Mouse (Mus musculus) lung, embryonic 14.5 days (tissue): Measurements from ENCODE around the gene Gm20388. TPM values are rescaled to one million over a fixed set of nuclear protein-coding genes. Genes with fewer than 3 reads are reported as not detected.

Source experiments
- ATAC-seq: fragments of 200-750 bp; cut with Nextera tagmentation; 2 replicates; pipeline ENCODE4 v1.8.0; 2017; ENCODE audit warnings: mild to moderate bottlenecking, moderate TSS enrichment, moderate library complexity; ENCODE audit not compliant: insufficient read depth
- DNase-seq: peaks from one replicate; pipeline ENCODE4 v3.0.0-alpha.2; 2015
- H3K27ac ChIP-seq: fragments of 300-500 bp; sonication (generic); 2 replicates; pipeline ENCODE4 v1.5.1; 2014; ENCODE audit warnings: low read depth, mild to moderate bottlenecking, moderate library complexity
- H3K27me3 ChIP-seq: fragments of 300-500 bp; sonication (generic); 2 replicates; pipeline ENCODE4 v1.6.1; 2014; ENCODE audit warnings: low read length, control low read depth; ENCODE audit not compliant: insufficient read depth
- H3K36me3 ChIP-seq: fragments of 300-500 bp; sonication (generic); 2 replicates; pipeline ENCODE4 v1.6.1; 2014; ENCODE audit warnings: control low read depth; ENCODE audit not compliant: insufficient read depth
- H3K4me1 ChIP-seq: fragments of 300-500 bp; sonication (generic); 2 replicates; pipeline ENCODE4 v1.6.1; 2014; ENCODE audit warnings: antibody characterized with exemption, control low read depth; ENCODE audit not compliant: insufficient read depth
- H3K4me2 ChIP-seq: fragments of 300-500 bp; sonication (generic); 2 replicates; pipeline ENCODE4 v1.6.1; 2014; ENCODE audit warnings: mild to moderate bottlenecking
- H3K4me3 ChIP-seq: fragments of 300-500 bp; sonication (generic); 2 replicates; pipeline ENCODE4 v1.5.1; 2014; ENCODE audit warnings: low read depth, low read length
- H3K9ac ChIP-seq: fragments of 300-500 bp; sonication (generic); 2 replicates; pipeline ENCODE4 v1.6.1; 2014
- H3K9me3 ChIP-seq: fragments of 300-500 bp; sonication (generic); 2 replicates; pipeline ENCODE4 v1.6.1; 2016; ENCODE audit warnings: low read depth, low read length, control low read depth
- CTCF ChIP-seq: IDR thresholded peaks from 2 replicates; pipeline ENCODE4 v1.5.1; 2016; ENCODE audit warnings: antibody characterized with exemption, low read depth
- WGBS: fragments of 180-500 bp; shearing (Covaris S2); extraction: QIAGEN DNeasy Blood & Tissue Kit; methylation state at CpG from one replicate; pipeline ENCODE4 v1.1.7; 2014; 5-methylcytosine and 5-hydroxymethylcytosine counted together
- polyA plus RNA-seq: library from polyadenylated mRNA; unstranded; fragments of >200 nt; fragmentation: Nextera tagmentation; extraction: Ambion mirVana; gene quantifications from 2 replicates; pipeline ENCODE4 v1.2.1, GENCODE M21; 2014

The Gm20388 gene
- polyA plus RNA-seq, 1 experiment from 2014 or later: not detected

- DNase-seq: peak; percentile 31
- no peaks in the 10 kb centered on the region for H3K27me3 ChIP-seq
- 0 out of 2 replicates have a peak, but pooled peaks cover 4% of the 10 kb centered on the region for H3K4me1 ChIP-seq
- ATAC-seq: 0 out of 2 replicates have a peak, but pooled peaks have one; percentile 7
- H3K27ac ChIP-seq: peak overlapping the region; percentile 25; the same call in 1 of the 2 replicates
- H3K4me3 ChIP-seq: no peak overlapping the region
- no peaks in the 10 kb centered on the region for H3K9me3 ChIP-seq
- 48% methylated on average over 20 of the region's 20 CpGs for WGBS
- no peak overlapping the region for H3K9ac ChIP-seq
- no peak overlapping the region for H3K4me2 ChIP-seq
- no peaks in the 10 kb centered on the region for H3K36me3 ChIP-seq
- no peak for TF ChIP-seq CTCF
These were observed 1567.4 kb downstream of the Gm20388 start for GRCm38 (mm10) chr8:121477851-121478547.

DNA sequence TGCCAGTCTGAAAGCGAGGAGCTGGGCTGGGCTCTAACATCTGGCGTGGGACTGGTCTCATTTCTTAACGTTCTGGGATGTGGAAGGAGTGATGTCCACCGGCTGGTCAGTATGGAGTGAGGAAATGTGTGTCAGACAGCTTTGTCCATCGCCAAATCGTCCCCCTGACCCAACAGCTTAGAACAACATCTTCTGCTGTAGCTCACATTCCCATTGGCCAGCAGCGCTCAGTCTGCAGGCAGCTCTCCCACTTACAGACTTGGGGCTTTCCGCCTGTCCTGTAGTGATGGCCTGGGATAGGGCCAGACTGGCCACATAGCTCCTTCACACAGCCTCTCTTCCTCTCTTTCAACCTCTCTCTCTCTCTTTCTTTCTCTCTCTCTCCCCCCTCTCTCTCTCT, 1568.5 kb downstream of the Gm20388 start:
- no peak for TF ChIP-seq CTCF
- ATAC-seq (no peak), DNase-seq (peak; percentile 26)
- WGBS: 67% methylated on average over 8 of the region's 8 CpGs
- H3K27ac ChIP-seq: no peak overlapping the region
- H3K9ac ChIP-seq: no peak overlapping the region
- H3K4me2 ChIP-seq: no peak overlapping the region
- H3K4me1 ChIP-seq: 0 out of 2 replicates have a peak, but pooled peaks cover 4% of the 10 kb centered on the region
- H3K4me3 ChIP-seq: no peak overlapping the region
- no peaks in the 10 kb centered on the region for H3K27me3 ChIP-seq
- H3K36me3 ChIP-seq: no peaks in the 10 kb centered on the region
- no peaks in the 10 kb centered on the region for H3K9me3 ChIP-seq

- no peaks in the 10 kb centered on the region for H3K36me3 ChIP-seq
- 0 out of 2 replicates have a peak overlapping the region, but pooled peaks have one; percentile 0 for H3K4me2 ChIP-seq
- WGBS: 40% methylated on average over 26 of the region's 26 CpGs
- no peaks in the 10 kb centered on the region for H3K9me3 ChIP-seq
- H3K27ac ChIP-seq: 0 out of 2 replicates have a peak overlapping the region, but pooled peaks have one; percentile 7
- TF ChIP-seq CTCF: no peak
- ATAC-seq: peak; percentile 43; the same call in 1 of the 2 replicates
- H3K27me3 ChIP-seq: no peaks in the 10 kb centered on the region
- H3K4me1 ChIP-seq: 0 out of 2 replicates have a peak, but pooled peaks cover 4% of the 10 kb centered on the region
- no peak overlapping the region for H3K9ac ChIP-seq
- no peak overlapping the region for H3K4me3 ChIP-seq
- DNase-seq: peak; percentile 70
These were observed 1569.9 kb downstream of the Gm20388 start for GRCm38 (mm10) chr8:121480411-121481031.

DNA sequence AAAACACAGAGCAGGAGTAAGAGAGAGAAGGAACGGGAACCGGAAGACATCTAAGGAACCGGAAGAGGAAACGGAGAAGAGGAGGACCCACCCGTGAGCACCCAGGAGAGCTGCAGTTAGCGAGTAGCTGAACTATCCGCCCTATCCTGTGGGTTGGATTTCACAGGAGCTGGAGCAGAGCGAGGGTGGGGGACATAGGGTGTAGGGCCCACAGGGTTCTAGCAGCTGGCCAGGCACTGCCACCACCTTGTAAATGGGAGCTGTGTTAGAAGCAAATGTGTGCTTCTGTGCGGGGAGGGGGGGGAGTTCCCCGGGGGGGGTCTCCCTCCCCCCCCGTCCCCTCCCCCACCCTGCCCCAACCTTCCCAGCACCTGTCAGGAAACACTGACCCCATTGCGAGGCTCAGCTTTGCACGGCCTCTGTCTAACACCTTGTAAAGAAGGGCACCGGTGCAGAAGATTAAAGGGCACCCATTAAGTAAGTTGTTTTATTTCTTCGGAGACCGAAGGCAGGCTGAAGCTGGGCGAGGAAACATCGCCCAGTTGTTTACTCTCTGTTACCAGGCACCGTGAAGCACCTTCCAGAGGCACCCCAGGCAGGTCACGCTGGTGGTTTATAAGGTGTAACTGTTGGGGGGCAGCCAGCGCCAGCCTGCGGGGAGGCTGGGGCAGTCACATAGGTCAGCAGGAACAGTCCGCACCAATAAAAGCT, 1573.6 kb downstream of the Gm20388 start:
- Histone ChIP-seq H3K27ac (no peak overlapping the region), H3K4me2 (no peak overlapping the region), H3K4me3 (no peak overlapping the region), H3K36me3 (no peaks in the 10 kb centered on the region), H3K9me3 (no peaks in the 10 kb centered on the region), H3K27me3 (no peaks in the 10 kb centered on the region), H3K4me1 (no peaks in the 10 kb centered on the region), H3K9ac (no peak overlapping the region)
- WGBS: 46% methylated on average over 23 of the region's 23 CpGs
- no peak for TF ChIP-seq CTCF
- ATAC-seq (no peak), DNase-seq (no peak)

DNA sequence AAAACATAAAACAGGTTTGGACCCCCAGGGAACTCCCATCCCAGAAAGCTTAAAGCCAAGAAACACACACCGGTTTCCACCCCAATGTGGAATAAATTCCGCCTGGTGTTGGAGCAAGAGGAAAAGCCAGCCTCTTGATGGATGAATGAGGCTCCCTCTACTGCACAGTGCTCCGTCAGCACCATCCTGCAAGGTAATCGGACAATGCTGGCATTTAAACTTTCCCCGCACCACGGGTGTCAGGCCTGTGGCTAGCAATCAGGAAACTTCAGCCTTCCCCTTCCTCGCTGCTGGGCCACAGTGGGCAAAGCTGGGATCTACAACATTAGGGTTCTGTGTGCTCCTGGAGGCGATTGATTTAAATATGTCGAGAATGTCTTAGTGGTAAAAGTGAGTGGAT, 1581.0 kb downstream of the Gm20388 start:
- H3K4me2 ChIP-seq: no peak overlapping the region
- TF ChIP-seq CTCF: 0 out of 2 replicates have a peak, but pooled peaks have one; percentile 4
- no peaks in the 10 kb centered on the region for H3K4me1 ChIP-seq
- 38% methylated on average over 9 of the region's 9 CpGs for WGBS
- H3K9ac ChIP-seq: no peak overlapping the region
- no peaks in the 10 kb centered on the region for H3K36me3 ChIP-seq
- no peak for DNase-seq
- H3K27me3 ChIP-seq: no peaks in the 10 kb centered on the region
- no peaks in the 10 kb centered on the region for H3K9me3 ChIP-seq
- H3K4me3 ChIP-seq: no peak overlapping the region
- H3K27ac ChIP-seq: no peak overlapping the region
- no peak for ATAC-seq

DNA sequence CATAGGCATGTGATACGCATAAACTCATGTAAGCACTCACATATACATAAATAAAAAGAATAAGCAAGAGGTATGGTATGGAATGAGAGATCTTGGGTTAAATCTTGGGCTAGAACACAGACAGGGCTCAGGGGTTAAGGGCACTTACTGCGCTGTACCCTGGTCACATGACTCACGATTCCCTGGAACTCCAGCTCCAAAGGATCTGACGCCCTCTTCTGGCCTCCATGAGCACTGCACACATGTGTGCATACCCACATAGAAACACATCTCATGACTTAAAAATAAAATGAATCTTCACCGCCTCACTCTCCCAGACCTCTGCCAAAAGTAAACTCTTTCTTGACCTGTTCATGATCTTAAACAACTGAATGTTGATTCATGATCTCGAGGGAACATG, 1587.0 kb downstream of the Gm20388 start:
- WGBS: 81% methylated on average over 6 of the region's 6 CpGs
- Histone ChIP-seq H3K36me3 (no peaks in the 10 kb centered on the region), H3K27me3 (0 out of 2 replicates have a peak, but pooled peaks cover 5% of the 10 kb centered on the region), H3K4me1 (no peaks in the 10 kb centered on the region), H3K9me3 (no peaks in the 10 kb centered on the region), H3K27ac (no peak overlapping the region), H3K4me3 (no peak overlapping the region), H3K9ac (no peak overlapping the region), H3K4me2 (no peak overlapping the region)
- no peak for DNase-seq
- no peak for ATAC-seq
- TF ChIP-seq CTCF: peak; percentile 41; the same call in 1 of the 2 replicates

- DNase-seq (no peak), ATAC-seq (no peak)
- no peak for TF ChIP-seq CTCF
- Histone ChIP-seq H3K4me2 (no peak overlapping the region), H3K4me3 (no peak overlapping the region), H3K27ac (no peak overlapping the region), H3K27me3 (no peaks in the 10 kb centered on the region), H3K9ac (no peak overlapping the region), H3K4me1 (no peaks in the 10 kb centered on the region), H3K36me3 (no peaks in the 10 kb centered on the region), H3K9me3 (no peaks in the 10 kb centered on the region)
- WGBS: 52% methylated on average over 9 of the region's 9 CpGs
These were observed 1601.1 kb downstream of the Gm20388 start for GRCm38 (mm10) chr8:121511751-121512150.
